Mouse (Mus musculus) v-Abl transformed pro-B cells (cell line): ENCODE results near the gene Fam192a.

Experiments used
- in situ Hi-C, 2 experiments: fragments of 400-800 bp; cut with MboI; formaldehyde crosslinking; loops; one replicate each; pipeline ENCODE4 v1.15.1; 2025; ENCODE audit not compliant: unreplicated experiment in 2 of 2

Fam192a gene

GRCm38 (mm10) chr8:94537456-94537855 is 64.3 kb downstream of the Fam192a start:
- in situ Hi-C loops, result no loop called here

- in situ Hi-C loops, result no loop called here
Observed at GRCm38 (mm10) chr8:94535631-94536030, 66.2 kb downstream of the Fam192a start.

DNA sequence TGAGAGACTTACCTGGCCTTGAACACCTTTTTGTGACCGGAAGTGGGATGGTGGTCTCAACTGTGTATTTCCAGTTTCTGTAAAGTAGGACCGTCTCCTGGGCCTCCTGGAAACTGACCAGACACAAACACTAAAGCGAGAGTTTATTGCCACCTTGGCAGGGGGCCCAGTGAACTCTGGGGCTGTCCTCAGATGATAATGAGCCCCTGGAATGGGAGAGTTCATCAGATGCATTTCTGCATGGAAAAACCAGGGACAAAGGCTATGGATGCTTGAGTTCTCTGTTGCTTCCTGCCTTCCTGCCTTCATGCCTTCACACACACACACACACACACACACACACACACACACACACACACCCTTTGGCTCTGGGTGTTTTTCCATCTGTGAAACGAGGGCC is 67.2 kb downstream of the Fam192a start:
- in situ Hi-C loops, result no loop called here

GRCm38 (mm10) chr8:94532873-94533671 is 68.7 kb downstream of the Fam192a start, which contains the start of gene Cpne2:
Cpne2 (plus strand) TSS chr8:94532990.
- in situ Hi-C loops, result no loop called here

DNA sequence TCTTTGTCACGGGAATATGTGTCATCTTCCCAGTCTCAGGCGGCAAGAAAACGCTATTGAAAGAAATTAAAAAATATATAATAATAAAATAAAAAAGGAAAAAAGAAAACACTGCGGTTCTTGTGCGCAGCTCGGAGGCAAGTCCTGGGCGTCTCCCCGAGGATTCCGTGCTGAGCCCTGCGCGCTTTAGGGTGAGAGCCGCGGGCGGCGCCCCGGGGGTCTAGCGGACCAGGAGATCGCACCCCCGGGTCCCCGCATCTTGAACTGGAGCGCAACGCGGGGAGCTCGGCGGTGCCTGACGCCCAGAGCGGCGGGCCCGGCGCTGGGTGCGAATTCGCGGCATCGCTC is 69.3 kb downstream of the Fam192a start:
- in situ Hi-C loops, result no loop called here

- in situ Hi-C loops, result no loop called here
Observed at GRCm38 (mm10) chr8:94532000-94532399, 69.8 kb downstream of the Fam192a start.

- in situ Hi-C loops, result no loop called here
Observed at GRCm38 (mm10) chr8:94530643-94531042, 71.2 kb downstream of the Fam192a start.

- in situ Hi-C loops, result loop anchor here (5.0 to 10.0 kb wide), 4 partner anchors 52 to 285 kb away; partner anchors contain the start of genes Ccl17 (in 1 of the 2) and Pllp (in 1 of the 2)
Observed at GRCm38 (mm10) chr8:94529875-94530274, 71.9 kb downstream of the Fam192a start.

- in situ Hi-C loops, result loop anchor here (5.0 to 10.0 kb wide), 4 partner anchors 54 to 287 kb away; partner anchors contain the start of genes Ccl17 (in 1 of the 2) and Pllp (in 1 of the 2)
Observed at GRCm38 (mm10) chr8:94528245-94528644, 73.6 kb downstream of the Fam192a start.

GRCm38 (mm10) chr8:94527178-94527577 is 74.6 kb downstream of the Fam192a start:
- in situ Hi-C loops, result loop anchor here (5.0 to 10.0 kb wide), 4 partner anchors 55 to 288 kb away; partner anchors contain the start of genes Ccl17 (in 1 of the 2) and Pllp (in 1 of the 2)

- in situ Hi-C loops, result loop anchor here (10.0 kb wide), 2 partner anchors 170 to 290 kb away; partner anchors contain the start of genes Ccl17 (in 1 of the 2) and Pllp (in 1 of the 2)
Observed at GRCm38 (mm10) chr8:94524554-94524953, 77.2 kb downstream of the Fam192a start.
